Mouse (Mus musculus) frontal cortex, postnatal 36 days (tissue): Measurements from ENCODE around the gene Gbf1.
A peak's percentile ranks its signal among the peaks of the same experiment; 100 is the strongest.

Experiments used
- DNase-seq, 2 experiments: peaks; one replicate each; pipeline ENCODE4 v3.0.0; 2022; ENCODE audit warnings: low spot score in 2 of 2

Gene Gbf1

GRCm38 (mm10) chr19:46328081-46329030 is 176.0 kb downstream of the Gbf1 start, which contains the start of gene Fbxl15:
Gene Fbxl15 (plus strand): TSS chr19:46328184.
- peak; percentile 95 to 97 for DNase-seq

GRCm38 (mm10) chr19:46329031-46329641 is 176.8 kb downstream of the Gbf1 start:
- peak in 1 of 2 experiments; percentile 39 for DNase-seq

DNA sequence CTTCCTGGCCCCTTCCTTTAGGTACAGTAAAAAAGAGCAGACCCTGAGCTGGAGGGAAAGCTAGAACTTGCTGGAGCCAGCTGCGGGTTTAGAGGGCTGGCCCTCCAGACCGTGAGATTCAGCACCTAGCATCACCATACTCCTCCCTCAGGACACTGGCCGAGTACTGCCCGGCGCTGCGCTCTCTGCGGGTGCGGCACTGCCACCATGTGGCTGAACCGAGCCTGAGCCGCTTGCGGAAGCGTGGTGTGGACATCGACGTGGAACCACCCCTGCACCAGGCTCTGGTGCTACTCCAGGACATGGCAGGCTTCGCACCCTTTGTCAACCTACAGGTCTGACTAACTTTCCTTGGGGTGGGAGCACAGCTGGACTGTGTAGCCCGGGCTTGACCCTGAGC is 177.6 kb downstream of the Gbf1 start:
- peak; percentile 79 to 83 for DNase-seq

DNA sequence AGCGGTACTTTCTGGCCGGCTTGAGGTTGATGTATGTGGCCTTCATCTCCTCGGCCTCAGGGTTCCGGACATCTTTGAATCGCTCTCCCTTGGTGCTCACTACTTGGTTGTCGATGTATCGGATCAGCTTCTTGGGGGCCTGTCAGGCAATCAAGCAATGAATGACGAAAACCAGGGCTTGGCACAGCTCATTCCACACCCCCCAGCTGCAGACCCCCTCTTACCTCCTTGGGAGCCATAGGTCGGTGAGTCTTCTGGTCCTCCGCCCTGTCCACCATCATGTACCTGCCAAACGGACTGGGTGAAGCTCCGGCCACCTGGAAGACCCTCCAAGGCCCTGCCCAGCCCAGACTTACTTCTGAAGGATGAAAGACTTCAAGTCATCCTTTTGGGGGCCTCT is 178.4 kb downstream of the Gbf1 start:
- DNase-seq: no peak

DNA sequence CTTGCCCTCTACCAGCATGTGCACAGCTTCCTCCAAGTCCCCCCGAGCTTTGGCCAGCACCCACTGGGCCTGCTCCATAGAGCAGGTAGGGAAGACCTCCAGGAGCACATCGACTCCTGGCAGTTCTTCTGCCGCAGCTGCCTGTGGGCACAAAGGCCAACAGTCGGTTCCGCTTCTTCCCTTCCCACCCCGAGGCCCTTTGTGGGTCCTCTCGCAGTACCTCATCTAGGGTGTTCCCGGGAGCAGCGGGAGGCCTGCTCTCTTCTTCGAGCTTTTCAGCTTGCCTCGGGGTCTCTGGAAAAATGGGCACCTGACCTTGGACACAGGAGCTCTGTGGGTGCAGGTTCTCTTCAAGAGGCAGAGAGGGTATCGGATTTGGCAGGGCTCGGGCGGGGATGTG is 179.0 kb downstream of the Gbf1 start:
- DNase-seq: no peak

- no peak for DNase-seq
Measured at GRCm38 (mm10) chr19:46331936-46332335, 179.6 kb downstream of the Gbf1 start.

GRCm38 (mm10) chr19:46332721-46333339 is 180.5 kb downstream of the Gbf1 start:
- peak in 1 of 2 experiments; percentile 30 for DNase-seq

- DNase-seq: no peak
Measured at GRCm38 (mm10) chr19:46333906-46334305, 181.6 kb downstream of the Gbf1 start.
